Mouse (Mus musculus): ENCODE results near the gene Senp5. TPM values are rescaled to one million over a fixed set of nuclear protein-coding genes. Genes with fewer than 3 reads are reported as not detected.

Gene Senp5
- polyA plus RNA-seq (2015; fragmentation: Nextera tagmentation; extraction: Ambion mirVana) = 7.0 and 8.1 TPM in 2 replicates

DNA sequence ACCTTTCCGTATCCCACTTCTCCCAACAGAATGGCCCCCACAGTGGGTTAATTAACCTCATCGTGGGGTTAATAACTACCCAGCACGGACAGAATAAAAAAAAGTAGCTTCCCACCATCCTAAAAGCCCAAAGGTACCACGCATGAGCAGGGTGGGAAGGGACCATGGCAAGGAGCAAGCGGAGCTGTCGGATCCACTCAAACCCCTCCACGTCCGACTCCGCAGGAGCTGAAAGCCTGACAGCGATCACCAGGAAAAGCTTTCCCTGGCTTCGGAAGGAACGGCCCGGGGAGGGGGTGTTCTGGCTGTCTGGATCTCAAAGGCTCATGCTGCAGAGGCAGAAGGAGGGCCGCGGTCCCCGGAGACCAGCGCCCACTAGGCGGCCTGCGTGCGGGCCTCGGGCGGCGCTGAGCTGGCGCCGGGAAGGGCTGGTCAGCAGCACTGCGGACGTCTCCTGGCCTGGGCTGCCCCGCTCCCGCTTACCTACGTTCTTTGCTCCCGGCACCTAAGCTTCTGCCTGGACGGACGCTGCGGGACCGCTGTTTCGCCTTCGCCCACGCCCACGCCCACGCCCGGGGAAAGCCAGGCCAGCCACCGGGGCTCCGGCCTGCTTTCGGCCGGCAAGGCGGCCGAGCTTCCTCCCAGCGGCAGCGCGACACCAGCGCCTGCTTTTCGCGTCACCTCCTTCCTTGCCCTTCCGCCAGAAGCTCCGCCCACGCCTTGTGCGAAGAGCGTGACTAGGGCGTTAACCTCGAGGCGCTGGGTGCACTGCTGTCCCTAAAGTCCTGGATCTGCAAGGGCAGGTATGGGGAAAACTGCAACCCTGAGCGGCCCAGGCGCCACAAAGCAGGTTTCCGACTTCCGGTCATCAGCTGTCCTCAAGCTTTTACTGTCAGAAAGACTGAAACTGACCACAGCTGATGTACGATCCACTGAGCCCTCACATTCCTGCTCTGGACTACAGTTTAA lies at the start of gene Senp5:
Gene Senp5 (minus strand): TSS at position 779 of the 969 bp plus-strand sequence.
- DNase-seq (ENCODE audit: low spot score) (peak; percentile 97), ATAC-seq (replicated peaks; ENCODE audit: low FRiP score, low read depth) (peak; percentile 96)
- Histone ChIP-seq H3K4me3 (replicated peaks; ENCODE audit: low read depth, low read length) (peak within 1 kb of the TSS; percentile 96), H3K9ac (ENCODE audit: low read depth, low read length) (peak within 1 kb of the TSS; percentile 94), H3K4me2 (ENCODE audit: low read length) (peak within 1 kb of the TSS; percentile 89), H3K36me3 (ENCODE audit: insufficient read depth, low read length) (no peaks in the 10 kb centered on the region), H3K9me3 (replicated peaks; ENCODE audit: low read length) (no peaks in the 10 kb centered on the region), H3K27me3 (ENCODE audit: insufficient read depth, low read length) (no peaks in the 10 kb centered on the region), H3K4me1 (replicated peaks; ENCODE audit: insufficient read depth, low read length) (peaks cover 10% of the 10 kb centered on the region), H3K27ac (peak within 1 kb of the TSS; percentile 92)
- peak; percentile 44 for TF ChIP-seq CTCF (IDR thresholded peaks at IDR 0.05; ENCODE audit: low read depth)
- WGBS = under 1% methylated on average over 66 of the region's 66 CpGs

DNA sequence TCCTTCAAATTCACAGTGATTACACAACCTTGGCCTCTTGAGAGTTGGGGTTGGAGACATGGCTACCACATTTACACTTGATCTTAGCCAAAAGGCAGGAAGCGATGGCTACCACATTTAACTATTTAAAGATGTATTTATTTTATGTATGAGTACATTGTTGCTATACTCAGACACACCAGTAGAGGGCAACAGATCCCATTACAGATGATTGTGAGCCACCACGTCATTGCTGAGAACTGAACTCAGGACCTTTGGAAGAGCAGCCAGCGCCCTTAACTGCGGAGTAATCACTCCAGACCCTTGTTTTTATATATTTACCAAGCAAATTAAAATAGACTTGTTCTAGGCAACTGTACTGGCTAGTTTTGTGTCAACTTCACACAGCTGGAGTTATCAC lies 39.3 kb upstream of the Senp5 start:
- DNase-seq (ENCODE audit: low spot score) = no peak
- H3K27ac ChIP-seq = no peak overlapping the region
- H3K4me2 ChIP-seq (ENCODE audit: low read length) = no peak overlapping the region
- no peak overlapping the region for H3K4me3 ChIP-seq (replicated peaks; ENCODE audit: low read depth, low read length)
- no peak for ATAC-seq (replicated peaks; ENCODE audit: low FRiP score, low read depth)
- WGBS = 88% methylated on average over 4 of the region's 4 CpGs
- H3K4me1 ChIP-seq (replicated peaks; ENCODE audit: insufficient read depth, low read length) = no peaks in the 10 kb centered on the region
- peak; percentile 41; the same call in 1 of the 2 replicates for TF ChIP-seq CTCF (IDR thresholded peaks at IDR 0.05; ENCODE audit: low read depth)
- no peaks in the 10 kb centered on the region for H3K27me3 ChIP-seq (ENCODE audit: insufficient read depth, low read length)
- peaks cover 42% of the 10 kb centered on the region for H3K36me3 ChIP-seq (ENCODE audit: insufficient read depth, low read length)
- H3K9me3 ChIP-seq (replicated peaks; ENCODE audit: low read length) = no peaks in the 10 kb centered on the region
- H3K9ac ChIP-seq (ENCODE audit: low read depth, low read length) = no peak overlapping the region

DNA sequence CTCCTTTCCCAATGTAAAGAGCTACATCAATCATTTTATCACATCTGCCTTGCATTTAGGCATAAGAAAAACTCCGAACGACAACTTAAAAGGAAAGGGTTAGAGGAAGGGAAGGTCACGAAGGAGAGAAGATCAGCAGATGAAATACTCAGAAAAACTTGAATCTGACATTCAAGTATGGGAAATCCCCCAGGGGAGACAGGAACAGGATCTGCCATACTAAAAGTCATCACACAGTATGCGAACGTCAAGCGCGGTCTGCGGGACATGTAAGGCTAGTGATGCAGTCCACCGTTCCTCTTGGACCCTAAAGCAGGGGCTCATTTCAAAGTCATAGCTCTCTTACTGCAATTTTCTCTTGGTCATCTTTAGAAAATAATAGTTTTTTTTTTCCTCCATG lies 16.6 kb upstream of the Senp5 start:
- 94% methylated on average over 9 of the region's 9 CpGs for WGBS
- no peak overlapping the region for H3K9ac ChIP-seq (ENCODE audit: low read depth, low read length)
- H3K9me3 ChIP-seq (replicated peaks; ENCODE audit: low read length) = no peaks in the 10 kb centered on the region
- ATAC-seq (replicated peaks; ENCODE audit: low FRiP score, low read depth) (no peak), DNase-seq (ENCODE audit: low spot score) (no peak)
- no peak for TF ChIP-seq CTCF (IDR thresholded peaks at IDR 0.05; ENCODE audit: low read depth)
- H3K4me3 ChIP-seq (replicated peaks; ENCODE audit: low read depth, low read length) = no peak overlapping the region
- H3K4me1 ChIP-seq (replicated peaks; ENCODE audit: insufficient read depth, low read length) = no peaks in the 10 kb centered on the region
- H3K36me3 ChIP-seq (ENCODE audit: insufficient read depth, low read length) = peaks cover 53% of the 10 kb centered on the region
- H3K27ac ChIP-seq = no peak overlapping the region
- H3K4me2 ChIP-seq (ENCODE audit: low read length) = no peak overlapping the region
- no peaks in the 10 kb centered on the region for H3K27me3 ChIP-seq (ENCODE audit: insufficient read depth, low read length)

DNA sequence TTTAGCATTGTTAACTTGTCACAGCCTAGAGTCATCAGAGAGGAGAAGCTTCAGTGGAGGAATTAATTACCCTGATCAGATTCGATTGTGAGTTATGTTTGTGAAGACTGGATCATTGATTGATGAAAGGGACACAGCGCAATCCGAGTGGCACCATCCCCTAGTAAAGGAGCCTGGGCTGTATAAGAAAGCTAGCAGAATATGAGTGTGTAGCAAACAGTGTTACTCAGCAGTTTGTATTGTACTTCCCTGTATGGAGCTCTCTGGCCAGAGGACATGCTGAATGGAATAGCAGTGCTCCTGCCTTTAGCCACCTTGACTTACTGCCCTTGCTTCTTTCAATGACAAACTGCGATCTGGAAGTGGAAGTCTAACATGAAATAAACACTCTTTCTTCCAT lies 7.2 kb upstream of the Senp5 start:
- no peaks in the 10 kb centered on the region for H3K4me1 ChIP-seq (replicated peaks; ENCODE audit: insufficient read depth, low read length)
- whole genome bisulfite sequencing = 60% methylated on average over 4 of the region's 4 CpGs
- no peaks in the 10 kb centered on the region for H3K27me3 ChIP-seq (ENCODE audit: insufficient read depth, low read length)
- H3K4me3 ChIP-seq (replicated peaks; ENCODE audit: low read depth, low read length) = no peak overlapping the region
- no peak overlapping the region for H3K27ac ChIP-seq
- no peak overlapping the region for H3K4me2 ChIP-seq (ENCODE audit: low read length)
- ATAC-seq (replicated peaks; ENCODE audit: low FRiP score, low read depth) = 0 out of 2 replicates have a peak, but pooled peaks have one; percentile 27
- no peak overlapping the region for H3K9ac ChIP-seq (ENCODE audit: low read depth, low read length)
- H3K9me3 ChIP-seq (replicated peaks; ENCODE audit: low read length) = no peaks in the 10 kb centered on the region
- H3K36me3 ChIP-seq (ENCODE audit: insufficient read depth, low read length) = no peaks in the 10 kb centered on the region
- no peak for DNase-seq (ENCODE audit: low spot score)
- no peak for TF ChIP-seq CTCF (IDR thresholded peaks at IDR 0.05; ENCODE audit: low read depth)

DNA sequence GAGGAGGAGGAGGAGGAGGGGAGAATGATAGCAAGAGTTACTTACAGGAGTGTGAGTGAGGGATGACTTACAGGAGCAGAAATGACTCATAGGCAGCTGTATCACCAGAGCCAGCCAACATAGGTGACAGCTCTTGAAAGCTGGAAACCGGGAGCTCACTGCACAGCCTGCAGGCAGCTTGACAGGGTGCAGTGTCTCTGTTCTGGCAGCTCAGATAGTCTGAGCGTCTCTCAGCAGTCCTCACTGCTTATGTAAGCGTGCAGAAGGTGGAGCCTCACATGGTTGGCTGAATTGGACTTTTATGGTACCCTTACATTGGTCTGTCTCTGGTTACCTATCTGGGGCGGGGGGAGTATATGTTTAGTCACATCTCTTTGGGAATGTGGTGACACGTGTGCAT lies 6.8 kb upstream of the Senp5 start:
- H3K4me3 ChIP-seq (replicated peaks; ENCODE audit: low read depth, low read length) = no peak overlapping the region
- no peak overlapping the region for H3K9ac ChIP-seq (ENCODE audit: low read depth, low read length)
- no peak overlapping the region for H3K27ac ChIP-seq
- H3K27me3 ChIP-seq (ENCODE audit: insufficient read depth, low read length) = no peaks in the 10 kb centered on the region
- no peaks in the 10 kb centered on the region for H3K9me3 ChIP-seq (replicated peaks; ENCODE audit: low read length)
- H3K4me2 ChIP-seq (ENCODE audit: low read length) = no peak overlapping the region
- no peaks in the 10 kb centered on the region for H3K4me1 ChIP-seq (replicated peaks; ENCODE audit: insufficient read depth, low read length)
- ATAC-seq (replicated peaks; ENCODE audit: low FRiP score, low read depth) (peak; percentile 42; the same call in 1 of the 2 replicates), DNase-seq (ENCODE audit: low spot score) (peak; percentile 33)
- no peak for TF ChIP-seq CTCF (IDR thresholded peaks at IDR 0.05; ENCODE audit: low read depth)
- 16% methylated on average over 5 of the region's 5 CpGs for WGBS
- no peaks in the 10 kb centered on the region for H3K36me3 ChIP-seq (ENCODE audit: insufficient read depth, low read length)

DNA sequence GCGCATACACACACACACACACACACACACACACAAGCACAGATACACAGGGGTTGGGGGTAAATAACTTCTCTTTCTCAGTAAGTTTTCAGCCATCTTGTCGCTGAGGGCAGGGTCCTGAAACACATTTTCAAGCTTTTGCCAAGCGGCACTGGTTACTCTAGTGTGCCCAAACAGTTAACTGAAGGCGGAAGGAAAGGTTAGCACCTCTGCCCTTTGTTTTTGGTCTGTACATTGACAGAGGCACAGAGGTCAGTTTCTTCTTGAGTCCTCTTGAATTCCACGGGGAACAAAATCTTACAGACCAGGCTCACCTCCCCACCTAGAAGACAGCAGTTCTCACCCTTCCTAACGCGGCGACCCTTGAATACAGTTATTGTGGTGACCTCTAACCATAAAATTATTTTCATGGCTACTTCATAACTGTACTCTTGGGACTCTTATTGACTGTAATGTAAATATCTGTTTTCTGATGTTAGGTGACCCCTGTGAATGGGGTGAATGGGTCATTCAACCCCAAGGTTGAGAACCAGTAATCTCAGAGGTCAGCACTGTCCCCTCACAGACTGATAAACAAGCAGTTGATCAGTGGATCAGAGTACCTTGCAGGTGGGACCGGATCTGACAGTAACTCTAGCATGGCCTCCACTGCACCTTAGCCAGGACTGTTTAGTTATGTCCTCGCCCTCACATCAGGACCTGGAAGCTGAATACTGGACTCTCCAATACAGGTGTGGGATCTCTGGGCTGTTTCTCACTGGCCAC lies 5.6 kb upstream of the Senp5 start:
- DNase-seq (ENCODE audit: low spot score) = no peak
- Histone ChIP-seq H3K4me1 (replicated peaks; ENCODE audit: insufficient read depth, low read length) (no peaks in the 10 kb centered on the region), H3K27ac (0 out of 2 replicates have a peak overlapping the region, but pooled peaks have one; percentile 19), H3K36me3 (ENCODE audit: insufficient read depth, low read length) (no peaks in the 10 kb centered on the region), H3K4me2 (ENCODE audit: low read length) (no peak overlapping the region), H3K9ac (ENCODE audit: low read depth, low read length) (no peak overlapping the region), H3K27me3 (ENCODE audit: insufficient read depth, low read length) (no peaks in the 10 kb centered on the region), H3K9me3 (replicated peaks; ENCODE audit: low read length) (no peaks in the 10 kb centered on the region), H3K4me3 (replicated peaks; ENCODE audit: low read depth, low read length) (no peak overlapping the region)
- TF ChIP-seq CTCF (IDR thresholded peaks at IDR 0.05; ENCODE audit: low read depth) = no peak
- no peak for ATAC-seq (replicated peaks; ENCODE audit: low FRiP score, low read depth)
- WGBS = 63% methylated on average over 10 of the region's 10 CpGs

Measured in kidney, postnatal 0 days (tissue).